Mouse (Mus musculus) embryonic facial prominence, embryonic 14.5 days (tissue): Measurements from ENCODE around the gene Acacb. TPM values are rescaled to one million over a fixed set of nuclear protein-coding genes. Genes with fewer than 3 reads are reported as not detected.
A peak's percentile ranks its signal among the peaks of the same experiment; 100 is the strongest.

Experiments
- ATAC-seq: fragments of 200-750 bp; cut with Nextera tagmentation; 2 replicates; pipeline ENCODE4 v1.8.0; 2017; ENCODE audit warnings: low read depth, moderate number of reproducible peaks, moderate TSS enrichment
- DNase-seq: peaks from one replicate; pipeline ENCODE4 v3.0.0-alpha.2; 2015; ENCODE audit warnings: low spot score
- H3K27ac ChIP-seq: fragments of 300-500 bp; sonication (generic); replicated peaks from 2 replicates; pipeline ENCODE4 v1.5.1; 2014; ENCODE audit warnings: low read depth, mild to moderate bottlenecking, low read length, moderate library complexity
- H3K27me3 ChIP-seq: fragments of 300-500 bp; sonication (generic); replicated peaks from 2 replicates; pipeline ENCODE4 v1.6.1; 2014; ENCODE audit warnings: low read length; ENCODE audit not compliant: control insufficient read depth, insufficient read depth
- H3K36me3 ChIP-seq: fragments of 300-500 bp; sonication (generic); 2 replicates; pipeline ENCODE4 v1.6.1; 2014; ENCODE audit warnings: low read length, mixed read lengths; ENCODE audit not compliant: control insufficient read depth, insufficient read depth
- H3K4me1 ChIP-seq: fragments of 300-500 bp; sonication (generic); 2 replicates; pipeline ENCODE4 v1.6.1; 2014; ENCODE audit warnings: antibody characterized with exemption, low read length; ENCODE audit not compliant: control insufficient read depth, insufficient read depth
- H3K4me2 ChIP-seq: fragments of 300-500 bp; sonication (generic); 2 replicates; pipeline ENCODE4 v1.6.1; 2014; ENCODE audit warnings: low read depth, mild to moderate bottlenecking, low read length, moderate library complexity, mixed read lengths
- H3K4me3 ChIP-seq: fragments of 300-500 bp; sonication (generic); 2 replicates; pipeline ENCODE4 v1.5.1; 2014; ENCODE audit warnings: low read depth, mild to moderate bottlenecking, low read length
- H3K9ac ChIP-seq: fragments of 300-500 bp; sonication (generic); 2 replicates; pipeline ENCODE4 v1.6.1; 2014; ENCODE audit warnings: low read depth, mild to moderate bottlenecking, low read length, moderate library complexity, mixed read lengths
- H3K9me3 ChIP-seq: fragments of 300-500 bp; sonication (generic); 2 replicates; pipeline ENCODE4 v1.6.1; 2016; ENCODE audit warnings: low read length; ENCODE audit not compliant: control insufficient read depth
- WGBS: fragments of 180-500 bp; shearing (Covaris S2); extraction: QIAGEN DNeasy Blood & Tissue Kit; methylation state at CpG from one replicate; pipeline ENCODE4 v1.1.7; 2014; 5-methylcytosine and 5-hydroxymethylcytosine counted together
- polyA plus RNA-seq: library from polyadenylated mRNA; unstranded; fragments of >200 nt; fragmentation: Nextera tagmentation; extraction: Ambion mirVana; gene quantifications from 2 replicates; pipeline ENCODE4 v1.2.1, GENCODE M21; 2014

The Acacb gene
- polyA plus RNA-seq, 1 experiment from 2014 or later: 2.4 TPM

DNA sequence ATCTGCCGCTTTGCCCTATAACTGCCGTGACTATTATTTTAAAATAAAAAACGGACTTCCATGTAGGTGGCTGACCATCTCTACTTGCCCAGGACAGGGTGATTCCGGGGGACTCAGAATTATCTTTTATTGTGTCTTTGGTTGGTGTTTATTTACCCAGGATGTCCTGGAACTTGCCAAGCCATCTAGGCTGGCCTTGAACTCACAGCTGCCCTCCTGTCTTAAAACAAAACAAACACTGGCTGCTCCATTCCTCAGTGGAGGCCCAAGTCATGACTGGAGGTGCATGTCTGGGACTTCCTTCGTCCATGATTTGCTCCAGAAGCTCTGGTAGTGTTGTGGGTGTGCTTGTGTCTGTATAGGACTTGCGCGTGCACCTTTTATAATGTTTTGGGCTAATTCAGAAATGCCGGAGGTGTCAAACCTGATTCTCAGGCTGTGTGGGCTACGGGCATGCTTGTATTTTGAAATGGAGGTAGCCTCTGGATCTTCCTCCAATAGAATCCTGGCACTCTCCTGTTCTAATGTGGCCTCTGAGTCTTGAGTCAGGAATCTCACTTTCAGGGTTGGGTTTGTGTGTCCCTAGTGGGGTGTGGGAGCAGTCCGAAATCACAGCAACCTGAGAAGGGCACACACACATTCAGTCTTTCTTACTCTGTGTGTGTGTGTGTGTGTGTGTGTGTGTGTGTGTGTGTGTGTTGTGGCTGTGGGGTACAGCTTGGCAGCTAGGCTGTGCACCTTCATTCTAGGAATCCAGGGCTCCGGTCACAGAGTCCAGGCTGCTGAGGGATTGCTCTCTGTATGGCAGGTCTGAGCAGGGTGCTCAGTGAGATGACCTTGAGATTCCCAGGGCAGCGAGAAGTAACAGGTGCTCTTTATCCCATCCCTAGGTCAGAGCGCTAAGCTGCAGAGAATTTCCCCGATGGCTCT is 973 bp downstream of the Acacb start:
- DNase-seq: no peak
- no peaks in the 10 kb centered on the region for H3K9me3 ChIP-seq

DNA sequence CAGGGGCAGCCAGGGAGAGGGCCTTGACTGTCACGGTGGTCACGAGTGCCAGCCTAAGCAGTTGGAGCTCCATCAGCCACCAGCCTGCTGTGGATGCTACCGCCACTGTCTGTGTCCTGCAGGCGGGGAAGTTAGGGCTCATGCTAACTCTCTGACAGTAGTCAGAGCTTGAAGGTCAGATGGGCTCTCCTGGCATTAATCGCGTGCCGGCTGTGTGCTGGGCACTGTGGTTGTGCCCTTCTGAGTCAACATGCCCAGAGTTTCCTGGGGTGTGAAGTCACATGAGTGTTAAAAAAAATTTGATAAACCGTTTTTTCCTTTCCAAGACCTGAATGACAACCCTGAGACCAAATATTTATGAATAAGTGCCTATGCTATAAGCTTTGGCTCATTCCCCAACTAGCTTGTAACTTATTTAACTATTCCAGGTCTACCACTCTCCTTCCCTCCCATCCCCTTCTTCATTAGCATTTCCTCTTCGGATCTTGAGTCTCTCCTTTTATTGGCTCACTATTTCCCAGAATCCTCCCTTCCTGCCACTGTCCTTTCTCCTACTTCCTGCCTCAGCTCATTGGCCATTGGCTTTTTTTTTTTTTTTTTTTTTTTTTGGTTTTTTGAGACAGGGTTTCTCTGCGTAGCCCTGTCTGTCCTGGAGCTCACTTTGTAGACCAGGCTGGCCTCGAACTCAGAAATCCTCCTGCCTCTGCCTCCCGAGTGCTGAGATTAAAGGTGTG is 6.2 kb downstream of the Acacb start:
- WGBS: 85% methylated on average over 12 of the region's 12 CpGs
- Histone ChIP-seq H3K4me1 (no peaks in the 10 kb centered on the region), H3K4me3 (no peak overlapping the region), H3K27ac (no peak overlapping the region), H3K27me3 (no peaks in the 10 kb centered on the region), H3K4me2 (no peak overlapping the region), H3K9me3 (no peaks in the 10 kb centered on the region), H3K9ac (no peak overlapping the region), H3K36me3 (no peaks in the 10 kb centered on the region)
- ATAC-seq: no peak
- no peak for DNase-seq

More for the DNA sequence above, 973 bp downstream of the Acacb start:
- ATAC-seq: no peak
- Histone ChIP-seq H3K9ac (no peak overlapping the region), H3K4me1 (no peaks in the 10 kb centered on the region), H3K27me3 (no peaks in the 10 kb centered on the region), H3K4me2 (no peak overlapping the region), H3K27ac (no peak overlapping the region), H3K4me3 (no peak overlapping the region), H3K36me3 (no peaks in the 10 kb centered on the region)
- WGBS: 80% methylated on average over 14 of the region's 14 CpGs

DNA sequence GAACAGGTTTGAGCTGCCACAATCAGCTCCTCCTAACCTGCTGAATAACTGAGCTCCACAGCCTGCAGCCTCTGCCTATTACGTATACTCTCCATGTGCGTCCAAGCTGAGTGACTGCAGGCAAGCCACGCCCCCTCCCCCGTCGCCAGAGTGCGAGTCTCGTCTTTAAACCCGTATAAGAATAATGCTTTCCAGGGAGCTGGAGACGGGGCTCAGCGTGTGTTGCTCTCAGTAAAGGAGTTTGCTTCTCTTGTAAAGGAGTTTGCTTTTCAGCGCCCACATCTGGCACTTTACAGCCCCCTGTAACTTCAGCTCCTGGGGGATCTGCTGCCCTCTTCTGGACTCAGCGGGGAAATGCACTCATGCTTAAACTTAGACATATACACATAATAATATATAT is 7.2 kb downstream of the Acacb start:
- ATAC-seq: 0 out of 2 replicates have a peak, but pooled peaks have one; percentile 58
- peak; percentile 50 for DNase-seq
- peak overlapping the region; percentile 24 for H3K4me3 ChIP-seq
- H3K9me3 ChIP-seq: no peaks in the 10 kb centered on the region
- 7% methylated on average over 12 of the region's 12 CpGs for WGBS
- no peaks in the 10 kb centered on the region for H3K36me3 ChIP-seq
- peak overlapping the region; percentile 33 for H3K4me2 ChIP-seq
- H3K4me1 ChIP-seq: no peaks in the 10 kb centered on the region
- no peak overlapping the region for H3K9ac ChIP-seq
- no peaks in the 10 kb centered on the region for H3K27me3 ChIP-seq
- no peak overlapping the region for H3K27ac ChIP-seq

DNA sequence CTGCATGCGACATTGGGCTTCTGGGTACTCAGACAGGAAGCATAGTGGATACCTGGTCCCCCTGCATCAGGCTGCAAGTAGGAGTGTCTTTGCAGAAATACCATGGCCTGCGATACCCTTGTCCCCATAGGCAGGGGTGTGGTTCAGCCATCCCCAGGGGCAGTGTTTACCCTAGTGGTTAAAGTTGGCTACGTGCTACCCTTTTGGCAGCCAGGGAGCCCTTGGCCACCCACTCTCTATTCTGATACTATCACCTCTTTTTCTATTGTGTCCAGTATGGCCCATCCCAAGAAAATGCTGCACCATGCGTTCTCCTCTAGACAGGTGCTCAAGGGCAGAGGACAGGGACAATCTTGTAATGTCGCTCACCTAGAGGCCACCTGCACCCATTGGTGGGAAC is 8.4 kb downstream of the Acacb start:
- Histone ChIP-seq H3K36me3 (no peaks in the 10 kb centered on the region), H3K27me3 (no peaks in the 10 kb centered on the region), H3K4me2 (no peak overlapping the region), H3K4me1 (no peaks in the 10 kb centered on the region), H3K4me3 (no peak overlapping the region), H3K9ac (no peak overlapping the region), H3K27ac (no peak overlapping the region), H3K9me3 (no peaks in the 10 kb centered on the region)
- ATAC-seq (no peak), DNase-seq (no peak)
- WGBS: 84% methylated on average over 5 of the region's 5 CpGs

DNA sequence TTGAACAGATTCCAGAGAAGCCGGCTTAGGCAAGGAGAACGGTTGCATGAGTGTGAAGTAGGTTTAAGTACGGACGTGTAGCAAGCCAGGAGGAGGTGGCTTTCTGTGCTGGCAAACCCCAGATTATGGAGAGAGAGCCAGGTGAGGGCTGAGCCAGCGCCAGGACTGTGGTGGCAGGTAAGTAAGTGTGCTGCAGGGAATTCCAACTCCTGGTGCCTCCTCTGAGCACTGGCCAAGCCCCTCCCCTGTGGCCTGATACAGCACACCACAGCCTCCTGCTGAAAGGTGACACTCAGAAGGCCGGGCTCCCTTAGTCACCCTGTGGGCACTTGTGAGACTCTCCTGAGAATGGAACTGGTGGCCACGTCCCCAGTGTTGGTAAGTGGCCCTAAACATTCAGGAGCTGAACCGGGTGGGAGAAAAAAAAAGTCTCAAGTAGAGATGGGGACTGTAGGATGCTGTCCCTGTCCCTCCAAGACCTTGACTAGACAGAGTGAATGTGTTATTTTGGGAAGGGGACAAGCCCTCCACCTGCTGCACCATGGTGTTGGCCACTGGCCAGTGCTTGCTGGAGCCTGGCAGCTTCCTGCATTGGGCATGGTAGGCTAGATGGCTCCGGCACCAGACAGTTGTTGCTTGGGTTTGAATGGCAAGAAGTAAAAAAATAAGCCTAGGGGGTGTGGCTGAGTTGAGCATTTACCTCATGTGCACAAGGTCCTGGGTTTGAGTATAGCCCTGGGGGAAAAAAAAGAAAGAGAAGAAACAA is 9.0 kb downstream of the Acacb start:
- Histone ChIP-seq H3K4me2 (no peak overlapping the region), H3K4me1 (no peaks in the 10 kb centered on the region), H3K27ac (no peak overlapping the region), H3K36me3 (no peaks in the 10 kb centered on the region), H3K9me3 (no peaks in the 10 kb centered on the region), H3K27me3 (no peaks in the 10 kb centered on the region), H3K9ac (no peak overlapping the region), H3K4me3 (no peak overlapping the region)
- DNase-seq (no peak), ATAC-seq (peak; percentile 61; the same call in 1 of the 2 replicates)
- 52% methylated on average over 9 of the region's 9 CpGs for WGBS

DNA sequence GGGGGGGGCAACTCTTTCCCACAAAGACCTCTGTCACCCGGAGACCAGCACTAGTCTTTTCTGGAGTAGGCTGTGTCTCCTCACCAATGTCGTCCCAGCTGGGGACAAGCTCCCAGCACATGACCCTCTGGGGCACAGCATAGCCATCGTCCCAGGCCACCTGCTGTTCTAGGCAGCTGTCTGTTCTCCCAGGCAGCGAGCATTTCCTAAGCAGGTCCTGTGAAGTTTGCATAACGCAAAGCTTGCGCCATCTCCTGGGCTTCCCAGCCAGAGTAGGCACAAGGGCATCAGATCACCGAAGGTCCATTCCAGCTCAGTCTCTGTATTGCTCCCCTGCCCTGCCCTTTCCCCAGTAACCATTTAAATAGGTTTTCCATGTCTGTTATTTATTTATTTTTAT is 10.9 kb downstream of the Acacb start:
- no peak overlapping the region for H3K4me2 ChIP-seq
- H3K4me3 ChIP-seq: no peak overlapping the region
- no peaks in the 10 kb centered on the region for H3K27me3 ChIP-seq
- H3K9me3 ChIP-seq: no peaks in the 10 kb centered on the region
- H3K4me1 ChIP-seq: no peaks in the 10 kb centered on the region
- no peak overlapping the region for H3K27ac ChIP-seq
- ATAC-seq (no peak), DNase-seq (no peak)
- no peak overlapping the region for H3K9ac ChIP-seq
- 53% methylated on average over 7 of the region's 7 CpGs for WGBS
- H3K36me3 ChIP-seq: no peaks in the 10 kb centered on the region

DNA sequence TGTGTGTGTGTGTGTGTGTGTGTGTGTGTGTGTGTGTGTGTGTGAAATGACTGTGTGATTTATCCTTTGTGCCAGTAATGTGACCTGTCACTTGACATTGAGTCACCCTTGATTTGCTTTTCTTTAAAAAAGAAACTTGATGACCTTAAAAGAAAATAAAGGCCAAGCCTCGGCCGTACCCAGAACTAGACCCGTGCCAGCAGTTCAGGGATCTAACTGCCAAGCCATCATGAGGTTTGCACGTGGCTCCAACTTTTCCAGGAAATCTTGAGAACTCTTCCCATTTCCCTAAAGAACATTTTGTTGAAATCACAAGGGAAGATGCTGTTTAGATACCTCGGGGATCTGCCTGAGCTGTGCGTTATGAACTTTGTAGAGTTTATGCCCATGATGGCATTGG is 15.1 kb downstream of the Acacb start:
- no peaks in the 10 kb centered on the region for H3K36me3 ChIP-seq
- H3K27ac ChIP-seq: no peak overlapping the region
- H3K4me1 ChIP-seq: no peaks in the 10 kb centered on the region
- ATAC-seq: no peak
- WGBS: 78% methylated on average over 6 of the region's 6 CpGs
- H3K9ac ChIP-seq: no peak overlapping the region
- H3K4me3 ChIP-seq: no peak overlapping the region
- H3K9me3 ChIP-seq: no peaks in the 10 kb centered on the region
- DNase-seq: no peak
- no peak overlapping the region for H3K4me2 ChIP-seq
- H3K27me3 ChIP-seq: no peaks in the 10 kb centered on the region

DNA sequence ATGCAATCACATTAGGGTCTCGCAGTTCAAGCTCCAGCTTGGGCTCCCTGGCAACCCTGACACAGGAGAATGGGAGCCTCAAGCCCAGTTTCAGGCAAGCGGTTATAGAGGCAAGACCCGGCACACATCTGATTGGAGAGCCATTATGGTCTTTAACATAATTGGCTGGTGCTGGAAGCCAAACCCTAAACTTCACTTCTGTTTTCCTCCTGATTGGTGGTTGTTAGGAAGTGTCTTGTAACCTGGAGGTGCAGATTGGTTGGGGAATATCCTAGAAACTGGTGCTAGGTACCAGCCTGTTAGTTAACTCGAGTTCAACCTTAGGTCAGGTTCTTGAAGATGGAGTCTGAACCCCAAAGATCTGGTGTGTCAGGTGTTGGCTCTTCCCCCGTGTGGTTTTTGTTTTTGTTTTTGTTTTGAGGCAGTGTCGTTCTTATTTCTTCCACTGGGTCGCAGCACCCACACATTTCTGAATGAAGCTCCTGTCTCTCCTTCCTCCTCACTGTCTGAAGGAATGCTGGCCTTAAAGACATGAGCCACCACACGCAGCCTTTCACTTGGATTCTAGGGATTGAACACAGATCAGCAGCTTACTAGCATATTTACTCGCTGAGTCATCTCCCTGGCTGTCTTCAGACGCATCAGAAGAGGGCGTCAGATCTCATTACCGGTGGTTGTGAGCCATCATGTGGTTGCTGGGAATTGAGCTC is 15.9 kb downstream of the Acacb start:
- no peaks in the 10 kb centered on the region for H3K9me3 ChIP-seq
- H3K4me3 ChIP-seq: no peak overlapping the region
- DNase-seq: no peak
- H3K36me3 ChIP-seq: no peaks in the 10 kb centered on the region
- H3K27ac ChIP-seq: no peak overlapping the region
- H3K4me2 ChIP-seq: no peak overlapping the region
- H3K27me3 ChIP-seq: no peaks in the 10 kb centered on the region
- no peak overlapping the region for H3K9ac ChIP-seq
- 52% methylated on average over 12 of the region's 12 CpGs for WGBS
- no peak for ATAC-seq
- H3K4me1 ChIP-seq: no peaks in the 10 kb centered on the region
